Mouse (Mus musculus): ENCODE results near the gene Fn1.
A peak's percentile ranks its signal among the peaks of the same experiment; 100 is the strongest.

Fn1 gene

GRCm38 (mm10) chr1:71605751-71606150, 47.2 kb downstream of the Fn1 start:
- DNase-seq (ENCODE audit: low spot score in 2 of 2) = no peak

GRCm38 (mm10) chr1:71595365-71595764, 57.6 kb downstream of the Fn1 start:
- no peak for DNase-seq (ENCODE audit: low spot score in 2 of 2)

DNA sequence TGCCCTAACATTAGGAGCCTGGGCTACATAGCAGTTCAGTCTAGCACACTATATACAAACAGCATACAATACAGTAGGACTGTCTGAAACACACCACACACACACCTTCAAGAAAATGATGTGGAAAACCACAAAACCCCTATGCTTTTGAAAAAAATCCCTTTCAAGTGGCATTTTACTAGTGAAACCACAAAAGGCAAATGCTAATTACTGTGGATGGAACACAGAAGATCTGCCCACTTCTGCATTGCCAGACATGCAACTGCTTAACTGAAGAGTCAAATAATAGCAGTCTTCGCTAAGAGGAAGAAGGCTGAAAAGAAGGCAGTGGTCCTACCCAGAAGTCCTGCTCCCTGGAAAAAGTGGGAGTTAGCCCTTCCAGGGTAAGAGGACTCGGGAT, 58.7 kb downstream of the Fn1 start:
- no peak for DNase-seq (ENCODE audit: low spot score in 2 of 2)

DNA sequence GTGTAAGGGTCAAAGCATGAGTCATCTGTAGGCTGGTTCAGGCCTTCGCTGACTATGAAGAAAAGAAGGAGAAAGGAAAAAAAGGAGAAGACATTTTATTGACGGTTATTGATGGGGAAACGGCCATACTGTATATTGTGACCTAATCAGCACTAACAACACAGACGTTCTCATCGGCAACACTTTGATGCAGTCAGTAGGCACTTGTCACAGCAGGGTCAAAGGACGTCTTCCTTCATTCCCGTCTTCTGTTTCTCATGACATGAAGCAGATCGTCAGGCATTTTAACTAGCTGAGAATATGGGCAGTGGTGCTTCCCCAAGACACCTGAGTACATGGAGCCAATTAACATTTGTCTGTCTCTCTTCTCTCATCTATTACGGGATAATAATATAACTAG, 59.8 kb downstream of the Fn1 start:
- no peak for DNase-seq (ENCODE audit: low spot score in 2 of 2)

GRCm38 (mm10) chr1:71590038-71590437, 63.0 kb downstream of the Fn1 start:
- DNase-seq (ENCODE audit: low spot score in 2 of 2) = no peak

DNA sequence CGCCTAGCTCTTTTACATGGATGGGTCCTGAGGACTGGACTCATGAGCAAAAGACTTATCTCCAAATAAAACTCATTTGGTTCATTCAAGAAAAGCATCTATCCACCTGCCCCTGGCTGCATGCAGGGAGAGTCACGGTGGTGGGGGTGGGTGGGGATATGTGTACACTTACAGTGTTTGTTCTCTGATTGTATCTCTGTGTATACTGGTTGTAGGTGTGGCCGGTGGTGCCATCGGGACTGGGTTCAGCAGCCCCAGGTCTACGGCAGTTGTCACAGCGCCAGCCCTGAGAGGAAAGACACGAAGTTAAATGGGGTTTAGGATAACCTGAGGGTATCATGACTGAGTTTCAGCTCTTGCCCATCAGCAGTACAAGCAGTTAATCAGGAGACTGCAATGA, 66.3 kb downstream of the Fn1 start:
- peak; percentile 16 to 33 for DNase-seq (ENCODE audit: low spot score in 2 of 2)

DNA sequence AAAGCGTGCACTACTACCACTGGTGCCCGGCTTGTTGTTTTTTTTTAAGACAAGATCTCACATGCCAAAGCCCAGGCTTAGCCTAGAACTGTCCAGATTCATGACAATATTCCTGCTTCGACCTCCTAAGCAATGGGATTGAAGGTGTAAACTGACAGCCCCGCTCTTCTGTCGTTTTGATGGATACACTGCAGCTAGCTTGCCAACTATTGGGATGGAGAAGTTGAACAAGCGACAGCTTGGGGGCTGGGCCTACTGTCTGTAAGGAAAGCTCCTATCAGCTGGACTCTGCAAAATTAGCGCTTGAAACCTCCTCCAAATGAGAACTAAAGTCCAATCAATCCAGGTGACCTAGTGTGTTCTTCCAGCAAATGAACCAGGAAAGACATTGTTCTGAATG, 69.1 kb downstream of the Fn1 start:
- no peak for DNase-seq (ENCODE audit: low spot score in 2 of 2)

DNA sequence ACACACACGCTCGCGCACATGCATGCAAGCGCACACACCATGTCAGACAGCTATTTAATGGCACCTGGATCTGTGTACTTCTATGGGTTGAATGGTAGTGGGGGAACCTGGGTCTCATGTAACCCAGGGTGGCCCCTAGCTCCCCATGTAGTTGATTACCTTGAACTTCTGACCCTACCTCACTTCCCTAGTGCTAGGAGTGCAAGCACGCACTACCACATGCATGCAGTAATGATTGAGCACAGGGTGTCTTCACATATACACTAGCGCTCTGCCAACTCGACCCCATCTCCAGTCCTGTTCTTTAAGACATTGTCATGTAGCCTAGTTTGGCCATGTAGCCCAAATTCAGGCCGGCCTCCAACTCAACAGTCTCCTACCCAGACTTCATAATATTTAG, 69.7 kb downstream of the Fn1 start:
- no peak for DNase-seq (ENCODE audit: low spot score in 2 of 2)

DNA sequence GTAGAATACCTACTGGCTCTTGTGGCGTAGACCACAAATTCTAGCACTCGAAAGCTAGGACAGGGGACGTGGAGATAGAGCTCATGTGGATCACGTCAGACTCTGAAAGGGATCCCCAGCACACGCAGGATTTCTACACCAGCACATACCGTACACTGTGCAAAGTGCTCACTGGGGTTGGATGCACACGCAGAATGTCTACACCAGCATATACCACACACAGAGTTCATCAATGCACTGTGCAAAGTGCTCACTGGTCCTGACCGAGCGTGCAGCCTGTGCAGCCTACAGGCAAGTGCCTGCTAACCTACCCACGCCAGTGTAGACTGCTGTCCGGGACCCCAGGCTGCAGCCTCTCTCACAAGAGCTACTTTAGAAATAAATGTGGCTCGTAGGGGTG, 72.6 kb downstream of the Fn1 start:
- no peak for DNase-seq (ENCODE audit: low spot score in 2 of 2)

- DNase-seq (ENCODE audit: low spot score in 2 of 2) = peak in 1 of 2 experiments; percentile 8
Measured at GRCm38 (mm10) chr1:71579526-71579925, 73.5 kb downstream of the Fn1 start.

- no peak for DNase-seq (ENCODE audit: low spot score in 2 of 2)
Measured at GRCm38 (mm10) chr1:71576837-71577236, 76.2 kb downstream of the Fn1 start.

- no peak for DNase-seq (ENCODE audit: low spot score in 2 of 2)
Measured at GRCm38 (mm10) chr1:71575987-71576386, 77.0 kb downstream of the Fn1 start.

DNA sequence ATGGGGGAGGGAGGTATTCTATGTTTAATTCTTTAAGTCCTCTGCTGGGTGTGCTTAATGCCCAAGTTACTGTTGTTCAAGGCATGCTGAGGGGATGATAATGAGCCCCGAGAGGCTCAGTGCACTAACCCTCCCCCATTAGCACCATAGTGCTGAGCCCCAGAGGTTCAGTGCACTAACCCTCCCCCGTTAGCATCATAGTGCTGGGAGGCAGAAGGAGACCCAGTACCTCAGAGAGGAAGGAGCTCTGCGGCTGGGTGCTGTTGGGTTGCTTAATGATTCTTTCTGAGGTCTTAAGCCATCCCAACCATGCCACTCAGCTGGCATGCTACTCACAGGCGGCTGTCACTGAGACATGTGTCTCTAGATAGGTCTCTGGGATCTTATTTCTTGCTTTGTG, 82.9 kb downstream of the Fn1 start:
- DNase-seq (ENCODE audit: low spot score in 2 of 2) = no peak

DNA sequence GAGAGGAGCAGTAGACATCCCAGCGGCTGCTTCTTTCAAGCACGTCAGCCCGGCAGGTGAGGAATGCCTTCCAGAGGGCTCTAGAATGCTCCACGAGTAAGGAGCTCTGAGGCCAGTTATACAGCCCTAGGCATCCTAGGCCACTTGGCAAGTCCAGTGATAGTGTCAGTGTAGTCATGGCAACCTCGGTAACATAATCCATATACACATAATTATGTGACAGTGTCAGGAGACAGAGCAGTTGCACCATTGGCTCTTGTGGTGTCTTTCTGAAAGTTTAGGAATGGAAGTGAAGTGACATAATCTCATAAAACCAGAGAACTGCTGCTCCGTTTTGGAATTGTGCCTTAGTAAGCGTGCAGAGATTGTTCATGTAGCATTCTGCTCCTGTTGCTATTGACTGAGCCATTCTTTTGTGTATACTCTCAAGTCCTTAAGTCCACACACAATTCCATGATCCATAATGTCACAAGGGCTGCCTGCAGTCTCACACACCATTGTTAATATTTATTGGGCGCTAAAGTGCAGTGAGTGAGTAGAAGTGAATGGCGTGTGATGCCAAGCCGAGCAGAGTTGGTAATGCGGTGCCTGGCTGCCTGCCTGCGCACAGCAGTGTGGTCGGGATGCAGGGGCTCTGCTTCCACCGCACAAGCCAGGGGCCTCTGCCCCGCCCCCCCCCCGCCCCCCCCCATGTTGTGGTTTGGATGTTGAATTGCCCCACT, 85.0 kb downstream of the Fn1 start:
- no peak for DNase-seq (ENCODE audit: low spot score in 2 of 2)

- no peak for DNase-seq (ENCODE audit: low spot score in 2 of 2)
Measured at GRCm38 (mm10) chr1:71564291-71564690, 88.7 kb downstream of the Fn1 start.

DNA sequence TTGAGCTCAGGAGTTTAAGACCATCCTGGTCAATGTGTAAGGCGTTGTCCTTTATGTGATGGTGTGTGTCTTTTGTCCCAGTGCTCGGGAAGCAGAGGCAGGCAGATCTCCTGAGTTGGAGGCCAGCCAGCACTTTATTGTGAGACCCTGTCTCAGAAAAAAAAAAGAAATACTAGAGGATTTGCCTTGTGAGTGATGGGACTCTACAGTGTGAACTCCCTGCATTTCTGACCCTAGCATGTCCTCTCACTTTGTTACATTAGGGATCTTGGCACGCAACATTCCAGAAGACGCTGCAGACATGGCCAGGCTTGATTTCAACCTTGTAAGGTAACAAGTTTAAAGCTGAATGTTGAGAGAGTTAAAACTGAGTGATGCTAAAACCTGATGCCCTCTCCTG, 92.4 kb downstream of the Fn1 start:
- no peak for DNase-seq (ENCODE audit: low spot score in 2 of 2)

DNA sequence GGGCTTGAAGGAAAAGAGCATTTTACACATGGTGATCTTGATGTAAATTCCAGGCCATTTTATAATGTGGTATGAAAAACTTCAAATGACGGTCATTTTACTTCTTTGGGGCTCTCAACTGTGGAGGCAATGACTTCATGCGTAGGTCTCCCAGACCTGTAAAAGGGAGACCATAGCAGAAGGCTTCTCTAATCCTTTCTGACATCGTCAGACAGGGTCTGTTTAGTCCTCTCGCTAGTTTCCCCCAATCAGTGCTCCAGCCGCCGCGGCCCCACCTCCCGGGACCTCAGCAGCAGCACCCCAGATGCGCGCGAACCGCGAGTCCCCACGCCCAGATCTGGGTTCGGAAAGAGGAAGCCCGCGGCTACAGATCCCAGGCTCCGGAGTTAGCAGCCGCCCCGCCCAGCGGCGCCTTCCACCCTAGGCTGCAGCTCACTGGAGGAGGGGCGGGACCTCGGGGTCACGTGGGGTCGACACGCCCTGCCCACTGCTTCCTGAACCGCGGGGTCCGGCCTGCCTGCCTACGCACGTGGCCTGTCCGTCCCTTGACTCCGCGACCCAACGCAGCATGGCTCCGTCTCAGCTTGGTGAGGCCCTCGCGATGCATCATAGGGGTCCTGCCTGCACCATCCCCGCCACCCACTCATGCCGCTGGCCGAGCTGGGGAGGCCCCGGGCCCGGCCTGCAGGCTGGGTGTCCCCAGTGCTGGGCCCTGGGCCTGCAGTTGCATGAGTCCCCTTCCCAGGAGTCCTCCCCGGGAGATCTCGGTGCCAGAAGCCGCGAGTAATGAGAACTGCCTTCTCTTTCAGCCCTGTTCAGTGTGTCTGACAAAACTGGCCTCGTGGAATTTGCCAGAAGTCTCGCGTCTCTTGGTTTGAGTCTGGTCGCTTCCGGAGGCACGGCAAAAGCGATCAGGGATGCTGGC, 96.0 kb downstream of the Fn1 start, which contains the start of gene Atic:
Gene Atic, plus strand, starts transcription at position 463 of the 925 bp plus-strand sequence.
- DNase-seq (ENCODE audit: low spot score in 2 of 2) = peak; percentile 87 to 88

- DNase-seq (ENCODE audit: low spot score in 2 of 2) = no peak
Measured at GRCm38 (mm10) chr1:71550626-71551195, 102.3 kb downstream of the Fn1 start.

DNA sequence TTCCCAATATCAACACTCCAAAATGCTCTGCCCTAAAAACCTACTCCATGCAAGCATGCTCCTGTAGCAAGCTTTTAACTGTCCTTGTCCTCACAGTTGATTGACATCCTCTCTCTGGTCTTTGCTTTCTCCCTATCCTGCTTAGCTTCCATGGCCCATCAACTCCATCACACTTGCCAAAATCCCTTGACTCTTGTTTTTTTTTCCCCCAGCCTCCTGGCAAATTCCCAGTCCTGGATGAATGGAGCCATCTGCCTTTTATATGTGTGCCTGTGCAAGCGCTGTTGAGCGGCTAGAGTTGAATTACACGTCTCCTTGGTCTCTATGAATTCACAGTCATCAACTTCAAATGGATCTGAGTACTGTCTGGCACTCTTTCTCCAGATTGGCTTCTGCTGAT, 112.6 kb downstream of the Fn1 start:
- DNase-seq (ENCODE audit: low spot score in 2 of 2) = peak in 1 of 2 experiments; percentile 22

GRCm38 (mm10) chr1:71539641-71540040, 113.4 kb downstream of the Fn1 start:
- no peak for DNase-seq (ENCODE audit: low spot score in 2 of 2)

Measured in urinary bladder, adult 18-20 months (tissue).